Mouse (Mus musculus) gastrocnemius, adult 2 months (tissue): ENCODE results near the gene Rhbg. TPM values are rescaled to one million over a fixed set of nuclear protein-coding genes. Genes with fewer than 3 reads are reported as not detected.
A peak's percentile ranks its signal among the peaks of the same experiment; 100 is the strongest.
"Not testable (repeated sequence)": the region's sequence is repeated elsewhere in the genome, so short reads cannot be mapped to it uniquely, and the experiment has no call there.

Experiments used
- DNase-seq: peaks from one replicate; pipeline ENCODE4 v3.0.0; 2022
- H3K27ac ChIP-seq: fragments of 200-600 bp; 2 replicates; pipeline ENCODE4 v1.8.1; 2022; ENCODE audit warnings: mild to moderate bottlenecking
- H3K4me3 ChIP-seq: fragments of 200-600 bp; 2 replicates; pipeline ENCODE4 v1.8.1; 2022; ENCODE audit warnings: mild to moderate bottlenecking, moderate library complexity
- CTCF ChIP-seq: fragments of 200-600 bp; IDR thresholded peaks from 2 replicates; pipeline ENCODE4 v1.8.1; 2022; ENCODE audit warnings: antibody characterized with exemption, mild to moderate bottlenecking, moderate library complexity
- intact Hi-C: fragments of 180-260 bp; cut with DNase I; formaldehyde crosslinking; loops from one replicate; pipeline ENCODE4 v1.15.1; 2025
- total RNA-seq, 2 experiments: library from RNA; stranded (reverse); gene quantifications; 2 replicates each; pipeline ENCODE4 v1.2.3; 2021

Gene Rhbg
- total RNA-seq, 2 experiments from 2014 or later: not detected

DNA sequence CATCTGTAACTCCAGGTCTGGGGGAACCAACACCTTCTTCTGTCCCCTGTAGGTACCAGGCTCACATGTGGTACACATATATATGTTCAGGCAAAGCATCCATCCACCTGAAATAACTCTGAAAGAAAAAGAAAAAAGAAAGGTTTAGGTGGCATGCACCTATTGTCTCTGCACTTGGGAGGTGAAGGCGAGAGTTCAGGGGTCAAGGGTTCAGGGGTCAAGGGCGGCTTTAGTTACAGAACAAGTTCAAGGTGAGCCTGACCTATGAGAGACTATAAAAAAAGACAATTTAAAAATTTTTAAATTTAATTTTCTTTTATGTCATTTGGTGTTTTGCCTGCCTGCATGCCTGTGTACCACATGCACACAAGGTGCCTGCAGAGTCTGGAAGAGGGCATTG is 25.5 kb upstream of the Rhbg start:
- H3K4me3 ChIP-seq: no peak overlapping the region
- intact Hi-C loops: no loop called here
- TF ChIP-seq CTCF: no peak
- no peak for DNase-seq
- H3K27ac ChIP-seq: no peak overlapping the region

DNA sequence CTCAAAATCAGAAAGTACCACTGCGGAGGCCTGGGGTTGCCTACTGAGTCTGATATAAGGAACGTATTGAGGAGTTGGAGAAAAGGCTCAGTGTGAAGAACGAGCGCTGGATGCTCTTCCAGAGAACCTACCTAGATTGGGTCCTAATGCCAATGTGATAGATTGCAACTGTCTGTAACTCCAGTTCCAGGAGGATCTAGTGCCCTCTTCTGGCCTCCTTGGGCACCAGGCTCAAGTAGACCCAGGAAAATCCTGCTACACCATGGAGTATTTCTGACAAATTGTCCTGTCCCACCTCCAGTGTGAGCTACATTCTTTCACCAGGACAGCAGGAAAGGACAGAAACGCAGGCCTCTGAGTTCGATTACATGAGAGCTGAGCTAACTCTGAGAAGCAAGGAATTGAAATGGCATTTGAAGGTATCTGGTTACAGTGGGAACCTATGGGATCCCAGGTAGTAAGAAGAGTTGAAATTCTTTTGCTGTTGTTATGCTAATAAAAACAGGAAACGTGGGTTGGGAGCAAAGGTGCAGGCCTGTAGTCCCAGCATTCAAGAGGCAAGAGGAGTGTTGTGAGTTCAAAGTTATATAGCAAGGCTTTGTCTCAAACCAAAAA is 22.1 kb upstream of the Rhbg start:
- DNase-seq: no peak
- Histone ChIP-seq H3K4me3 (no peak overlapping the region), H3K27ac (no peak overlapping the region)
- intact Hi-C loops: no loop called here
- TF ChIP-seq CTCF: peak; percentile 53

DNA sequence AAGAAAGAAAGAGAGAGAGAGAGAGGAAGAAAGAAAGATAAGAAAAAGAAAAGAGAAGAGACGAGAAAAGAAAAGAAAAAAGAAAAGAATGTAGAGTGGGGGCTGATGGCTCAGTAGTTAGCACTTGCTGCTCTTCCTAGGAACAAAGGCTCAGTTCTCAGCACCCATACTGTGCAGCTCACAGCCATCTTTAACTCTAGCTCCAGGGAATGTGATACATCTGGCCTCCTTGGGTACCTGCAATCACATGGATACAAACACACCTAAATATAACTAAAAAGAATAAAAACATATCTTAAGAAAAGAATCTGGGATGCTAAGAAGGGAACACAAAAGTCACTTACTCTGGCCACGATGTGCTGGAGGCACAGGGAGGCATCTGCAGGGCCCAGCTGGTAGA is 21.6 kb upstream of the Rhbg start:
- H3K27ac ChIP-seq: no peak overlapping the region
- no peak for DNase-seq
- H3K4me3 ChIP-seq: no peak overlapping the region
- intact Hi-C loops: no loop called here
- no peak for TF ChIP-seq CTCF

DNA sequence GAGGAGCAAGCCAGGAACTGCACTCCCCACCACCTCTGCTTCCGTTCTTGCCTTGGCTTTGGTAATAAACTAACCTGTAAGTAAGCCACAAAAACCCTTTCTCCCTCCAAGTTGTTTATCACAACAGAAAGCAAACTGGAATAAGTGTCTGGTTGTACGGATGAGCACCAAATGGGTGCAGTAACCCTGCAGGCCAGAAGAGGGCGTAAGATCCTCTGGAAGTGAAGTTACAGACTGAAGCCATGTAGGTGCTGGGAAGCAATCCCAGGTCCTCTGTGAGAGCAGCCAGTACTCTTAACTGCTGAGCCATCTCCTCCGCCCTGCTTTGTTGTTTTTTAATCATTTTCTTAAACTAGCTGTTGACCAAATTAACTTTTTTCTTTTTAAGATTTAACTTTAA is 19.5 kb upstream of the Rhbg start:
- no peak overlapping the region for H3K4me3 ChIP-seq
- peak; percentile 33; the same call in 1 of the 2 replicates for TF ChIP-seq CTCF
- intact Hi-C loops: no loop called here
- no peak overlapping the region for H3K27ac ChIP-seq
- no peak for DNase-seq

DNA sequence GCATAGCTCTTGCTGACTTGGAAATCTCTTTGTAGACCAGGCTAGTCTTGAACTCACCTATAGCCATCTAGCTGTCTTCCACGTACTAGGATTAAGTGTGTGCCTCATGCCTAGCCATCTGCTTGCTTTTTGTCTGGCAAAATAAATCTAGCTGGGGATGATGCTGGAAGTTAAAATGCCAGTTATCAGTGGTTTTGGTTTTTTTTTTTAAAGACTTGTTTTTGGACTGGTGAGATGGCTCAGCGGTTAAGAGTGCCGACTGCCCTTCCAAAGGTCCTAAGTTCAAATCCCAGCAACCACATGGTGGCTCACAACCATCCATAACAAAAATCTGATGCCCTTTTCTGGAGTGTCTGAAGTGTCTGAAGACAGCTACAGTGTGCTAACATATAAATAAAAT is 17.4 kb upstream of the Rhbg start:
- intact Hi-C loops: no loop called here
- Histone ChIP-seq H3K4me3 (no peak overlapping the region), H3K27ac (no peak overlapping the region)
- TF ChIP-seq CTCF: no peak
- no peak for DNase-seq

DNA sequence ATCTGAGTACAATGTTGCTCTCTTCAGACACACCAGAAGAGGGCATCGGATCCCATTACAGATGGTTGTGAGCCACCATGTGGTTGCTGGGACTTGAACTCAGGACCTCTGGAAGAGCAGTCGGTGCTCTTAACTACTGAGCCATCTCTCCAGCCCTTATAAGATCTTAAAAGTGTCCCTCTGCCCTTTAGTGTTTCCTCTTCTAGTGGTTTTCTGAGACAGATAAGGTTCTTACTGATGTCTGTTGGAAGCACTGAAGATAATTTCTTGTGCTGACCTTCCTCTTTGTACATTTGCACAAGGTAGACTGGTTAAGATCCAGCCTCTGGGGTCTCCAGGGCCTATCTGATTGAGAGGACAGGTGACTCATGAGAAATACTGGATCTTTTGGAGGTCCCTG is 16.8 kb upstream of the Rhbg start:
- intact Hi-C loops, H3K27ac ChIP-seq, H3K4me3 ChIP-seq: not testable (repeated sequence)

DNA sequence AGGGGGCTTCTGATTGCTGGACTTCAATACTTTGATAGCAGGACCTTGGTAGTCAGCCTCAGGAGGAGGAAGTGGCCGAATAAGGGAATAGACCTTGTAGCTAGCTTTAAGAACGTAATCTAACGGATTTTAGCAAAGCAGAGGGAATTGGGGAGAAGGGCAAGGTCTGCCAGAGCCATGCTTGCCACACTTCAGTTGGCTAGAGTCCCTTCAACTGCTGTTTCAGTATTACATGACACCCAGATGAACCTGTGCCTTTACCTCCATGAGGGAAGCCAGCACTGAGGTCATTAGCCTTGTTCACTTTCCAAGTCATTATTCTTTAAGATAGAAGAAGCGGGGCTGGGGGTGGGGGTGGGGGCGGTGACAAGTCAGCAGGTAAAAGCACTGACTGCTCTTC is 14.5 kb upstream of the Rhbg start:
- no peak for TF ChIP-seq CTCF
- H3K27ac ChIP-seq: no peak overlapping the region
- intact Hi-C loops: no loop called here
- no peak overlapping the region for H3K4me3 ChIP-seq
- DNase-seq: no peak

More for the DNA sequence above, 16.8 kb upstream of the Rhbg start:
- not testable (repeated sequence) for DNase-seq

DNA sequence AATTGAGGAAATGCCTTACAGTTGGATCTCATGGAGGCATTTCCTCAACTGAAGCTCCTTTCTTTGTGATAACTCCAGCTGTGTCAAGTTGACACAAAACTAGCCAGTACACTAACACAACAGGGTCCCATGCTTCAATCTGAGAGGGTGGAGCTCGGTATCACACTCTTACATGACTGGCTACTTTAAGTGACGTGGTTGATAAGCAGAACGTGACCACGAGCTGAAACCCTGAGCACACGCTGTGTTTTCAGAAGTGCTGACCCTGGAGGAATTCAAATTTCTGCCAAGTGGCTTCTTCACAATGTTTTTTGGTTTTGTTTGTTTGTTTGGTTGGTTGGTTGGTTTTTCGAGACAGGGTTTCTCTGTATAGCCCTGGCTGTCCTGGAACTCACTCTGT is 13.5 kb upstream of the Rhbg start:
- H3K27ac ChIP-seq, DNase-seq, intact Hi-C loops, H3K4me3 ChIP-seq: not testable (repeated sequence)

DNA sequence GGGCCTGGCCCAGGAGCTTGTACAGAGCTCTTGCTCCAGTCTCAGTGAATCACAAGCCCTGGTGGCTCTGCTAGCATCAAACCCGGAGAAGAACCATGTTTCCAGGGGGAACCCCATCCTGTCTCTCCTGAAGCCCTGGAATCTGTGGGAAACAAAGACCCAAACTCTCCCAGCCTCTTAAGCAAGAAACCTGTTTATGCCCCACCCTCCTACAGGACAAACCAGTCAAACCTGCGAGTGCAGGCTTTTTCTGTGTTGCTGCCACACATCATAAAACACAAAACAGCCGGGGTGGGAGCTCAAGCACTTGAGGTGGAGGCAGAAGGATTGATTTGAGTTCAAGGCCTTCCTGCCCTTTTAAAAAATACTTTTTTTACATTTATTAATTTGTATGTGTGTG is 7.8 kb upstream of the Rhbg start:
- Histone ChIP-seq H3K27ac (no peak overlapping the region), H3K4me3 (no peak overlapping the region)
- DNase-seq: no peak
- intact Hi-C loops: no loop called here
- no peak for TF ChIP-seq CTCF

DNA sequence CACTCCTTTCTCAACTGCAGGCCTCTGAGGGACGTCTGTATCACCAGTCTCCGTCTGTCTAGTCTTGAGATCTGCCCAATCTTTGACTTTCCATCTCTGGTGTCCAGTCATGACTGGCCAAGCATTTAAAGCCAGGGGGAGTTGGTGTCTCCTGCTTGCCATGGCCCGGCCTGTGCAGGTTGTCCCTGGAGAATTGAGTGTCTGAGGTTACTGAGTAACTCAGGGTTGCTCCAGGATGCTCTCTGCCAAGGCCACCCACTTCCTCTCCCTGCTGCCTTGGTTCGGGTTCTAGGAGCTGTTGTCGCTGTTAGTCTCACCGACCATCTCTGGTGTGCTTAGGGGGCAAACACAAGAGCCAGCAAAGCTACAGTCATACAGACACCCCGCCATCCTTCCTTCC is 1.9 kb upstream of the Rhbg start:
- no peak for TF ChIP-seq CTCF
- Histone ChIP-seq H3K27ac (no peak overlapping the region), H3K4me3 (no peak overlapping the region)
- no peak for DNase-seq
- intact Hi-C loops: no loop called here

DNA sequence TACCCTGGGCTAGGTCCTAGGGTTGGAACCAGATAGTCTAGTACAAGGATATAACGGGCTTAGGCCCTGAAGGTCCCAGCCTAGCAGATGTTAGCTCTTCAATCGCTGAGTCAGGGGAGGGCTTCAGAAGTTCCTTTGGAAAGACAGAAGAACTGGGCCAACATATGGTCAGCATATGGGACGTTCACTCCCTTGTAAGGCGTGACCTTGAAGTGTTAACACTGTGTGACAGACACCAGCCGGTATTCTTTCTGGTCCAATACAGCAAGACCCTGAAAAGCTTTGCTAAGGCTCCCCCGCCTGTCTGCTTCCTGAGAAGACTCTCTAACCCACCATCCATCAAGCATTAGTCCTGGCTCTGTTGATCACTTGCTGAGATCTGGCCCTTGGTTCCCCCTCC is 1.4 kb upstream of the Rhbg start:
- Histone ChIP-seq H3K4me3 (no peak overlapping the region), H3K27ac (no peak overlapping the region)
- no peak for DNase-seq
- intact Hi-C loops: no loop called here
- TF ChIP-seq CTCF: no peak

DNA sequence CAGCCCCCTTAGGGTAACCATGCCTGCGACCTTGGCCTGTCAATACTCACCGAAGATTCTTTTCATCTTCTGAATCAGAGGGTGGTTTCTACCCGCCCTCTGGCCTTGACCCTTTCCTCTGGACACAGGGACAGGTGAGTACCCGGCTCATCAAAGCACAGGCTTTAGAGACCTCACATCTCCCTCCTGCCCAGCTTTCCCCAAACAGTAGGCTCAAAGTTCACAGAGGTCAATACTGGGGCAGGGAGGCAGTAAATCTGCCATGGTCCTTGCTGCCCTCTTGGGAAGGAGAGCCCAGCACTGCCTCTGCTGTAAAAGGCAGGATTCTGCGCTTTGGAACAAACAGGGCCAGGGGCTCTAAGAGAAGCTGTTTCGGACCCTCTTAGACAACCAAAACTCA is 1.8 kb downstream of the Rhbg start:
- H3K4me3 ChIP-seq: no peak overlapping the region
- H3K27ac ChIP-seq: no peak overlapping the region
- no peak for TF ChIP-seq CTCF
- intact Hi-C loops: no loop called here
- DNase-seq: peak; percentile 6

DNA sequence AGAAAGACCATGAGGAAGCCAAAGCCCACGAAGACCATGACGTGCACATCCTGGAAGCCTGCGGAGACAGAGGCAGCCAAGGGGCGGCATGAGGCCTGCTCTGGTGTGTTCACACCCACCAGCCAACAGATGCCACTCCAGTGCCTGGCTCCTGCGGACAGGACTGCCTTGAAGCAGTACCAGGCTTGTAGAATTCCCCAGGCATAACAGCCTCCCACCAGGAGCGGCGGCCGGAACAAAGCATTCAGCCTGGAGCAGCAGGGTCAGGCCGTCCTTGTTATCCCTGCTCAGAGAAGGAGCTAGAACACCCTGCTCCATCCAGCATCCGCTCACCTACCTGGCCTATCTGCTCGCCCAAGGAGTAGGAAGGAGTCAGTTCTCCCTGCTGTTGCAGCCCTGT is 6.1 kb downstream of the Rhbg start:
- Histone ChIP-seq H3K27ac (no peak overlapping the region), H3K4me3 (no peak overlapping the region)
- no peak for DNase-seq
- intact Hi-C loops: no loop called here
- TF ChIP-seq CTCF: no peak

DNA sequence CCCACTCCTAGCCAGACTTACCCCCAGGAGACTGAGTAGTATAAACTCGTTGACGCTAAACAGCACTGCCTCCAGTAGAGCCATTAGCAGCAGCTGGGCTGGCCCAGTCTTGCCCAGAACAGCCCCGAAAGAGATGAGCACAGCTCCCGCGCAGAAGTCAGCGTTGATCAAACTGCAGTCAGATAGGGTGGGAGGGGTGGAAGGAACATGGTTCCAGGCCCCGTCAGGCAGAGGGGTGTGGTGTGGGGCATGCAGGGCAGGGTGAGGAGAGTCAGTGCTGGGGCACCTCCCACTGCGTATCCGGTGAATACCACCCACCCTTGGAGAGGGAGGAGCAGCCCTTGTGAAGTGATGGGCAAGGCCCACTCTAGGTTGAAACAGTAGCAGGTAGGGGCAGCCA is 6.8 kb downstream of the Rhbg start:
- no peak for TF ChIP-seq CTCF
- intact Hi-C loops: no loop called here
- DNase-seq: no peak
- Histone ChIP-seq H3K27ac (no peak overlapping the region), H3K4me3 (no peak overlapping the region)

DNA sequence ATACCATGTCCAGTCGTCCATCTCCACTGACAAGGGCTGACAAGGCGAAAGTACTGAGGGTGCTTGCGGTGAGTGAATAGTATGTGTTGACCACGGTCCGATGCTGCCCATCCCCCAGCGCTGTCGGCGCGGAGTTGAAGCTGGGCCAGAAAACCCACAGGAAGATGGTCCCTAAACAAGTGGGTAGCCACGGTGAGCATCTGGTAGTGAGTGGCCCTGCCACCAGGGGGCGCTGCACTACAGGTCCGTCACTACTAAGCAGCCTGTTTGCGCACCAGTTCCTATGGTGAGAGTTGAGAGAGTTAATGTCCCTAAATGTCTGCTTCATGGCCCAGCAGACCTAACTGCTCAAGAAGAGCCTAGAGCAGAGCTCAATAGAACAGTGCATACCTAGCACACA is 8.7 kb downstream of the Rhbg start:
- Histone ChIP-seq H3K27ac (no peak overlapping the region), H3K4me3 (no peak overlapping the region)
- intact Hi-C loops: no loop called here
- DNase-seq: peak; percentile 76
- peak; percentile 95 for TF ChIP-seq CTCF
